Mouse (Mus musculus) hindbrain, embryonic 14.5 days (tissue): ENCODE measurements at regions not wholly inside any gene's neighbourhood (a gene's known extent, or its start where the extent isn't known, plus 50 kb on each side); places are given as distances from the start of the nearest gene placed in this dataset.

Experiments
- ATAC-seq: fragments of 200-750 bp; cut with Nextera tagmentation; 2 replicates; pipeline ENCODE4 v1.8.0; 2017; ENCODE audit warnings: moderate number of reproducible peaks, mild to moderate bottlenecking, moderate TSS enrichment, moderate library complexity; ENCODE audit not compliant: low FRiP score
- DNase-seq: peaks from one replicate; pipeline ENCODE4 v3.0.0-alpha.2; 2015; ENCODE audit warnings: low spot score
- H3K27ac ChIP-seq: fragments of 300-500 bp; sonication (generic); 2 replicates; pipeline ENCODE4 v1.5.1; 2014; ENCODE audit warnings: mild to moderate bottlenecking, moderate library complexity
- H3K27me3 ChIP-seq: fragments of 300-500 bp; sonication (generic); 2 replicates; pipeline ENCODE4 v1.6.1; 2014; ENCODE audit warnings: mild to moderate bottlenecking, low read length, mixed read lengths; ENCODE audit not compliant: control insufficient read depth, insufficient read depth
- H3K36me3 ChIP-seq: fragments of 300-500 bp; sonication (generic); replicated peaks from 2 replicates; pipeline ENCODE4 v1.6.1; 2014; ENCODE audit not compliant: control insufficient read depth, insufficient read depth
- H3K4me1 ChIP-seq: fragments of 300-500 bp; sonication (generic); replicated peaks from 2 replicates; pipeline ENCODE4 v1.6.1; 2014; ENCODE audit warnings: antibody characterized with exemption, low read length, mixed read lengths; ENCODE audit not compliant: control insufficient read depth, insufficient read depth
- H3K4me2 ChIP-seq: fragments of 300-500 bp; sonication (generic); replicated peaks from 2 replicates; pipeline ENCODE4 v1.6.1; 2014; ENCODE audit warnings: mild to moderate bottlenecking, moderate library complexity
- H3K4me3 ChIP-seq: fragments of 300-500 bp; sonication (generic); replicated peaks from 2 replicates; pipeline ENCODE4 v1.5.1; 2014; ENCODE audit warnings: mild to moderate bottlenecking, low read length
- H3K9ac ChIP-seq: fragments of 300-500 bp; sonication (generic); 2 replicates; pipeline ENCODE4 v1.6.1; 2014
- H3K9me3 ChIP-seq: fragments of 300-500 bp; sonication (generic); 2 replicates; pipeline ENCODE4 v1.6.1; 2016; ENCODE audit warnings: low read length; ENCODE audit not compliant: control insufficient read depth
- WGBS: fragments of 180-500 bp; shearing (Covaris S2); extraction: QIAGEN DNeasy Blood & Tissue Kit; methylation state at CpG from one replicate; pipeline ENCODE4 v1.1.7; 2014; 5-methylcytosine and 5-hydroxymethylcytosine counted together

DNA sequence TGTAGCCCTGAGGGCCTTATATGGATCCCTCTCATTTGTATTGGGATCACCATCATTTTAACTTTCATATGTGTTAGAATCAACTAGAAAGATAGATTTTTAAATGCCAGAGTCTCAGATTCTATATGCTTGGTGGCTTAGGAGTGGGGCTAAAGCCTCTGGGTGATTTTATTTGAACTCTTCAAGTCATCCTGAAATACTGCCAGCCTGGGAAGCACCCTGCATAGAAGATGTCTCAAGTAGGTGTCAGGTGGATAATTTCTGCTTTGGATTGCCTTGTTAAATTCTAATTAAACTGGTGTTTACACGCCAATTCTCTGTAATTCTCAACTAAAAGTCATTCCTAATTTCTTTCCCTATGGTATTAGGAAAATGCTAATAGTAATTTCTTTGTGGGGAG lies 4154.0 kb downstream of the 9330182O14Rik start:
- peak; percentile 13 for DNase-seq
- 73% methylated on average over 1 of the region's 1 CpGs for WGBS
- H3K36me3 ChIP-seq, result no peaks in the 10 kb centered on the region

DNA sequence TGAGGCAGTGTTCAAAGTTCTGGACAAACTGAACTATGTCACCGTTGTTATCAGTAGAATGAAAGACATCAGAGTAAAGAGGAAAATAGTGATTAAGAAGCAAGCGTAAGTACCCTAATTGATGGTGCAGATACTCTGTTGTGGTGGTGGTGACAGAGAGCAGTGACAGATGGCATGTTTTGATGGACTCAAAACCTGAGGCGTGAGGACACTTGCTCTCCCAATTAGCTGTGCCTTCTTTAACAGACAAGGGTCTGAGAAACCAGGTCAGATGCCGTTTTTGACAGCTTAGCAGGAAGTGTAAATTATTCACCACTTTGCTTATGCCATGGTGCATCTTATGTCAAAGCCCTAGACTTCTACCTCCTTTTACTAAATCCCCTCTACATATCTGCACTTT lies 4154.5 kb downstream of the 9330182O14Rik start:
- Histone ChIP-seq H3K4me1 (no peaks in the 10 kb centered on the region), H3K9ac (no peak overlapping the region), H3K9me3 (no peaks in the 10 kb centered on the region), H3K27me3 (no peaks in the 10 kb centered on the region), H3K36me3 (no peaks in the 10 kb centered on the region), H3K4me2 (no peak overlapping the region), H3K4me3 (no peak overlapping the region), H3K27ac (no peak overlapping the region)
- no peak for DNase-seq
- WGBS, result 78% methylated on average over 4 of the region's 4 CpGs
- no peak for ATAC-seq

More for the DNA sequence above, 4154.0 kb downstream of the 9330182O14Rik start:
- no peaks in the 10 kb centered on the region for H3K4me1 ChIP-seq
- H3K27me3 ChIP-seq, result no peaks in the 10 kb centered on the region
- no peak overlapping the region for H3K9ac ChIP-seq
- no peak overlapping the region for H3K27ac ChIP-seq
- no peaks in the 10 kb centered on the region for H3K9me3 ChIP-seq
- H3K4me3 ChIP-seq, result no peak overlapping the region
- no peak for ATAC-seq
- H3K4me2 ChIP-seq, result no peak overlapping the region

DNA sequence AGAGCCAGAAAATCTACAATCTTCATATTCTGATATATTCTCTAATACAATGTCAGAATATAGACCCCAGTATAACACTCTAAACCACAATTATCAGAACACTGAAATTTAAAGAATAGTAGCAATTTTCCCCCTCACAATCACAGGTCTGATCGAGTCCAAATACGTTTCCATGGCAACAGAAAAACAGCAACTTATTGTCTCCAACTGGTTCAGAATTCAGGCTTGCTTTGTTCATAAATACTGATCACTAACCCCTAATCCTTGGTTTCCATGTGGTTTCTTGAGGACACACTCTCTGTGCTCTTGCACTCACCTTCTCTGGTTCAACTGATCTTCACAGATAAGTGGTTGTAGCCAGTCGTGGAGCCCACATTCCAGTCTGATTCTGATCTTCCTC lies 4167.3 kb downstream of the 9330182O14Rik start:
- DNase-seq, result no peak
- H3K9ac ChIP-seq, result no peak overlapping the region
- no peaks in the 10 kb centered on the region for H3K36me3 ChIP-seq
- H3K4me2 ChIP-seq, result no peak overlapping the region
- no peaks in the 10 kb centered on the region for H3K9me3 ChIP-seq
- 65% methylated on average over 3 of the region's 3 CpGs for WGBS
- no peaks in the 10 kb centered on the region for H3K27me3 ChIP-seq
- no peak overlapping the region for H3K27ac ChIP-seq
- H3K4me3 ChIP-seq, result no peak overlapping the region
- H3K4me1 ChIP-seq, result no peaks in the 10 kb centered on the region
- no peak for ATAC-seq

GRCm38 (mm10) chr15:44310888-44311287 lies 4176.7 kb downstream of the 9330182O14Rik start:
- ATAC-seq (no peak), DNase-seq (no peak)
- Histone ChIP-seq H3K9me3 (no peaks in the 10 kb centered on the region), H3K4me3 (no peak overlapping the region), H3K9ac (no peak overlapping the region), H3K4me2 (no peak overlapping the region), H3K4me1 (no peaks in the 10 kb centered on the region), H3K27me3 (no peaks in the 10 kb centered on the region), H3K36me3 (no peaks in the 10 kb centered on the region), H3K27ac (no peak overlapping the region)
- 54% methylated on average over 5 of the region's 5 CpGs for WGBS

DNA sequence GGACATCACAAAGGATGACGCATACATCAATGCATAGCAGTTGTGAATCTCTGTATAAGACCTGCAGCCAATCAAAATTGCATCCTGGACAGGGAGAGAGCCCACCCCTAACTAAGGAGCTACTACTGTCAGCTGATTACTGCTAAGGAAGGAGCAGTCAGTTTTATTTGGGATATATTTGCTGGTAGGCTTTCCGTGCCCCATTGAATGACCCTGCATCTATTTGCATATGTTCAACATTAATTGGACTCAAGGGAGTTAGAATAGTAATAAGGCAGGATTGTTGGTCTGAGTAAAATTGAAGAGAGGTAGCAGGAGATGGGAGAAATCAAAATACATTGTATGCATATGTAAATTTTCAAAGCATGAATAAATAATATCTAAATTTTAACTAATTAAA lies 4179.1 kb downstream of the 9330182O14Rik start:
- Histone ChIP-seq H3K4me3 (no peak overlapping the region), H3K9me3 (no peaks in the 10 kb centered on the region), H3K27me3 (no peaks in the 10 kb centered on the region), H3K27ac (no peak overlapping the region), H3K36me3 (no peaks in the 10 kb centered on the region), H3K4me2 (no peak overlapping the region), H3K4me1 (no peaks in the 10 kb centered on the region), H3K9ac (no peak overlapping the region)
- ATAC-seq, result 0 out of 2 replicates have a peak, but pooled peaks have one; percentile 14
- no peak for DNase-seq
- WGBS, result 58% methylated on average over 2 of the region's 2 CpGs
